Comparison of ENCODE assay signal across 21 mouse cellular contexts in genomic region chr6:123971180-123971579, GRCm38 (mm10). TPM values are rescaled to one million over a fixed set of nuclear protein-coding genes. Genes with fewer than 3 reads are reported as not detected.
A peak's percentile ranks its signal among the peaks of the same experiment; 100 is the strongest.
DNase-seq lines count a peak whose midpoint lies in the region; ATAC-seq and TF ChIP-seq lines count a peak whose summit lies in the region.
"Had no signal": no experiment of that assay in that cellular context is flagged by ENCODE, and none has a peak within 500 bp of the region (broad histone marks: within the 10 kb centered on the region; RNA-seq: fewer than 3 reads in every experiment).

No protein-coding gene starts in this region.

- no peak for TF ChIP-seq RAD21 in MEL (IDR thresholded peaks at IDR 0.05; ENCODE audit: low read depth, low read length)

- no peak for TF ChIP-seq CTCF in MEL (IDR thresholded peaks at IDR 0.05 in 2 of 3, conservative IDR thresholded peaks at IDR 0.05 in 1 of 3; ENCODE audit: control insufficient read depth in 1 of 3, insufficient read depth in 1 of 3, low read depth in 2 of 3, low read length in 3 of 3, poor library complexity in 1 of 3, severe bottlenecking in 1 of 3)
- no peak for TF ChIP-seq CTCF in left cerebral cortex, adult 2 months (IDR thresholded peaks at IDR 0.05)

- no peaks in the 10 kb centered on the region for H3K4me1 ChIP-seq in heart, embryonic 15.5 days (replicated peaks)
- H3K4me1 ChIP-seq in heart, embryonic 12.5 days (replicated peaks): no peaks in the 10 kb centered on the region
- H3K4me1 ChIP-seq in MEL (ENCODE audit: control insufficient read depth in 1 of 2, insufficient read depth in 2 of 2, low read length in 2 of 2): no peaks in the 10 kb centered on the region
- H3K4me1 ChIP-seq: embryonic facial prominence, embryonic 10.5 days; liver, embryonic 12.5 days; lung, embryonic 15.5 days; neural tube, embryonic 13.5 days had no signal

- H3K27me3 ChIP-seq in heart, embryonic 15.5 days: no peaks in the 10 kb centered on the region
- H3K27me3 ChIP-seq in heart, embryonic 12.5 days (replicated peaks): no peaks in the 10 kb centered on the region
- no peaks in the 10 kb centered on the region for H3K27me3 ChIP-seq in MEL (ENCODE audit: control insufficient read depth in 1 of 2, insufficient read depth in 2 of 2, low read length in 2 of 2)
- H3K27me3 ChIP-seq: liver, embryonic 12.5 days; lung, embryonic 15.5 days; megakaryocyte, embryonic 14.5 days; neural tube, embryonic 13.5 days had no signal

- H3K9ac ChIP-seq in heart, embryonic 15.5 days: no peak overlapping the region
- H3K9ac ChIP-seq in heart, embryonic 12.5 days: no peak overlapping the region
- no peak overlapping the region for H3K9ac ChIP-seq in MEL (ENCODE audit: control insufficient read depth, low read depth, low read length, poor library complexity, severe bottlenecking)
- H3K9ac ChIP-seq: liver, embryonic 12.5 days; lung, embryonic 15.5 days; neural tube, embryonic 13.5 days had no signal

- no peaks in the 10 kb centered on the region for H3K79me2 ChIP-seq in MEL (ENCODE audit: control insufficient read depth, insufficient read depth, low read length, poor library complexity)

- ATAC-seq in heart, embryonic 15.5 days (replicated peaks; ENCODE audit: insufficient number of reproducible peaks, insufficient read depth, low FRiP score, low read depth): no peak
- no peak for ATAC-seq in heart, embryonic 12.5 days (ENCODE audit: insufficient number of reproducible peaks, low FRiP score)
- ATAC-seq: CD4-positive, CD25-positive, alpha-beta regulatory T cell, adult 4 months; inflammation-experienced regulatory T-cells, adult 6 months; liver, embryonic 12.5 days had no signal

- TF ChIP-seq POLR2A in MEL (IDR thresholded peaks at IDR 0.05; ENCODE audit: control insufficient read depth in 1 of 2, insufficient read depth in 1 of 2, low read depth in 1 of 2, low read length in 2 of 2, poor library complexity in 1 of 2): no peak

- DNase-seq in lung, postnatal 36 days: peak; percentile 6
- no peak for DNase-seq in lung, postnatal 14 days
- DNase-seq in MEL (ENCODE audit: low read depth, low spot score): peak; percentile 4
- DNase-seq in mesoderm, embryonic 11.5 days (ENCODE audit: low read depth, low spot score): peak; percentile 6
- no peak for DNase-seq in right cerebral cortex, postnatal 14 days
- no peak for DNase-seq in left cerebral cortex, adult 2 months (ENCODE audit: extremely low spot score in 1 of 2, low spot score in 2 of 2)
- DNase-seq: adrenal gland, postnatal 14 days; cerebellum, adult 8-10 months; gastrocnemius, postnatal 14 days had no signal

- no peak overlapping the region for H3K4me2 ChIP-seq in heart, embryonic 15.5 days
- no peak overlapping the region for H3K4me2 ChIP-seq in heart, embryonic 12.5 days
- H3K4me2 ChIP-seq: liver, embryonic 12.5 days; lung, embryonic 15.5 days; neural tube, embryonic 13.5 days had no signal

- intact Hi-C loops in left cerebral cortex, adult 2 months (cut with DNase I): no loop called here

- H3K9me3 ChIP-seq in heart, embryonic 15.5 days (replicated peaks): no peaks in the 10 kb centered on the region
- H3K9me3 ChIP-seq in heart, embryonic 12.5 days (replicated peaks): no peaks in the 10 kb centered on the region
- H3K9me3 ChIP-seq in MEL (replicated peaks; ENCODE audit: insufficient read depth, low read length): no peaks in the 10 kb centered on the region
- H3K9me3 ChIP-seq: embryonic facial prominence, embryonic 10.5 days; liver, embryonic 12.5 days; lung, embryonic 15.5 days; megakaryocyte, embryonic 14.5 days; neural tube, embryonic 13.5 days had no signal

- TF ChIP-seq EP300 in MEL (IDR thresholded peaks at IDR 0.05; ENCODE audit: low read depth in 1 of 2, low read length in 2 of 2): no peak

- H3K27ac ChIP-seq in heart, embryonic 15.5 days: peak overlapping the region; percentile 46
- no peak overlapping the region for H3K27ac ChIP-seq in heart, embryonic 12.5 days (ENCODE audit: poor library complexity, severe bottlenecking)
- H3K27ac ChIP-seq in MEL (ENCODE audit: control insufficient read depth, low read depth, low read length): no peak overlapping the region
- no peak overlapping the region for H3K27ac ChIP-seq in left cerebral cortex, adult 2 months
- H3K27ac ChIP-seq: embryonic facial prominence, embryonic 10.5 days; kidney, postnatal 0 days; liver, embryonic 12.5 days; lung, embryonic 15.5 days; neural tube, embryonic 13.5 days had no signal

- H3K4me3 ChIP-seq in heart, embryonic 15.5 days: no peak overlapping the region
- no peak overlapping the region for H3K4me3 ChIP-seq in heart, embryonic 12.5 days
- H3K4me3 ChIP-seq in MEL (ENCODE audit: control insufficient read depth in 1 of 2, insufficient read depth in 1 of 2, low read depth in 2 of 2, low read length in 2 of 2): no peak overlapping the region
- H3K4me3 ChIP-seq in left cerebral cortex, adult 2 months: no peak overlapping the region
- H3K4me3 ChIP-seq: embryonic facial prominence, embryonic 10.5 days; liver, embryonic 12.5 days; lung, embryonic 15.5 days; megakaryocyte, embryonic 14.5 days; neural tube, embryonic 13.5 days had no signal

- H3K36me3 ChIP-seq in heart, embryonic 15.5 days: no peaks in the 10 kb centered on the region
- H3K36me3 ChIP-seq in heart, embryonic 12.5 days: no peaks in the 10 kb centered on the region
- H3K36me3 ChIP-seq in MEL (ENCODE audit: control insufficient read depth in 1 of 2, insufficient read depth in 2 of 2, low read length in 2 of 2): no peaks in the 10 kb centered on the region
- H3K36me3 ChIP-seq: embryonic facial prominence, embryonic 10.5 days; liver, embryonic 12.5 days; lung, embryonic 15.5 days; neural tube, embryonic 13.5 days had no signal

TF ChIP-seq in MEL, 35 proteins besides CTCF, POLR2A, EP300 and RAD21:
- TF ChIP-seq SIN3A (IDR thresholded peaks at IDR 0.05; ENCODE audit: low read length) (no peak), MAX (IDR thresholded peaks at IDR 0.05; ENCODE audit: low read length) (no peak), GABPA (IDR thresholded peaks at IDR 0.05; ENCODE audit: low read depth, low read length) (no peak), TBP (IDR thresholded peaks at IDR 0.05; ENCODE audit: low read depth, low read length) (no peak), CHD2 (IDR thresholded peaks at IDR 0.05; ENCODE audit: low read length) (no peak), USF1 (IDR thresholded peaks at IDR 0.05; ENCODE audit: low read depth, low read length) (no peak), ZMIZ1 (IDR thresholded peaks at IDR 0.05; ENCODE audit: low read depth, low read length) (no peak), SMC3 (IDR thresholded peaks at IDR 0.05; ENCODE audit: low read depth, low read length) (no peak), ZKSCAN1 (IDR thresholded peaks at IDR 0.05; ENCODE audit: low read depth, low read length) (no peak), POLR2AphosphoS5 (IDR thresholded peaks at IDR 0.05; ENCODE audit: borderline replicate concordance, low read depth, low read length) (no peak), CHD1 (IDR thresholded peaks at IDR 0.05; ENCODE audit: low read depth, low read length) (no peak), MYB (IDR thresholded peaks at IDR 0.05; ENCODE audit: low read depth, low read length) (no peak)

RNA-seq across cellular contexts. Expression of gene Vmn2r26, which starts 53.2 kb away (rescaled TPM):
- polyA plus RNA-seq in heart, embryonic 15.5 days (2015; fragmentation: Nextera tagmentation; extraction: Ambion mirVana): not detected in 2 replicates
- polyA plus RNA-seq in heart, embryonic 12.5 days (2016; fragmentation: Nextera tagmentation; extraction: Ambion mirVana): not detected in 2 replicates
- not detected in 2 replicates for total RNA-seq in MEL (2012; rRNA removed)
- not detected for polyA plus RNA-seq in MEL (2012; ENCODE audit: insufficient read depth in 1 of 2, insufficient read length in 2 of 2, low read depth in 1 of 2, low replicate concordance in 2 of 2, missing spikeins in 1 of 2)
- not detected for total RNA-seq in left cerebral cortex, adult 2 months (2021)
- total RNA-seq: adrenal gland, postnatal 14 days; gastrocnemius, postnatal 14 days had no signal
- polyA plus RNA-seq: embryonic facial prominence, embryonic 10.5 days; frontal cortex, adult 2 months; inflammation-experienced regulatory T-cells, adult 6 months; kidney, postnatal 0 days; liver, embryonic 12.5 days; lung, embryonic 15.5 days; neural tube, embryonic 13.5 days; stomach, embryonic 16.5 days had no signal

Comparison
In these comparisons a context has a peak if more than half of its experiments do, and no peak if none do; other contexts are left out.
1. DNase-seq: peak in lung, postnatal 36 days (single experiment), MEL (single experiment) and mesoderm, embryonic 11.5 days (single experiment); none in lung, postnatal 14 days (single experiment), right cerebral cortex, postnatal 14 days (single experiment) and left cerebral cortex, adult 2 months (0 of 2).